Mouse (Mus musculus) ES-Bruce4 (cell line): ENCODE results near the gene Wdr89.

Source experiments
- CTCF ChIP-seq: IDR thresholded peaks from one replicate; pipeline ENCODE4 v1.8.1; 2011; ENCODE audit warnings: low read depth, low read length
- EP300 ChIP-seq: IDR thresholded peaks from 2 replicates; pipeline ENCODE4 v1.6.1; 2011; ENCODE audit warnings: low read depth, low read length; ENCODE audit not compliant: insufficient read depth
- POLR2A ChIP-seq: IDR thresholded peaks from one replicate; pipeline ENCODE4 v1.8.1; 2011; ENCODE audit warnings: low read length; ENCODE audit not compliant: insufficient read depth

- TF ChIP-seq EP300 (no peak), CTCF (no peak), POLR2A (no peak)
These were observed 32.2 kb downstream of the Wdr89 start for GRCm38 (mm10) chr12:75637103-75637502.
